Mouse (Mus musculus): ENCODE results near the gene AC170998.1.

Gene AC170998.1

DNA sequence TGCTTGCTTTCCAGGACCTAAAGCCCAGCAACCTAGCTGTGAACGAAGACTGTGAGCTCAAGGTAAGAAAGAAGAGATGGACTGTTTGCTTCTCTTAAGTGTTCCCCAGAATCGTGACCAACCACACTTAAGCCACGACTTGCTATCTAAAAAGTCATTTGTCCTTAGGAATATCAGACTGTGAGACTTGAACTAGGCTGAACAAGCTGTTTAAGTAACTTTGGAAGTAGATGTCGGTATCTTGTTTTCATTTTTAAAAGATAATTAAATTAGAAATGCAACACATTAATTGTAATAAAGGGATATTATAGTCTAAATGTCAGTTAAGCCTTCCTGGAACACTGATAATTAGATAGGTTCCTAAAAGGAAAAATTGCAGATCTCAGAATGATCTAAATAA lies at the start of gene AC170998.1:
AC170998.1 (plus strand) TSS at position 301 of the 400 bp plus-strand sequence.
- DNase-seq, result no peak

DNA sequence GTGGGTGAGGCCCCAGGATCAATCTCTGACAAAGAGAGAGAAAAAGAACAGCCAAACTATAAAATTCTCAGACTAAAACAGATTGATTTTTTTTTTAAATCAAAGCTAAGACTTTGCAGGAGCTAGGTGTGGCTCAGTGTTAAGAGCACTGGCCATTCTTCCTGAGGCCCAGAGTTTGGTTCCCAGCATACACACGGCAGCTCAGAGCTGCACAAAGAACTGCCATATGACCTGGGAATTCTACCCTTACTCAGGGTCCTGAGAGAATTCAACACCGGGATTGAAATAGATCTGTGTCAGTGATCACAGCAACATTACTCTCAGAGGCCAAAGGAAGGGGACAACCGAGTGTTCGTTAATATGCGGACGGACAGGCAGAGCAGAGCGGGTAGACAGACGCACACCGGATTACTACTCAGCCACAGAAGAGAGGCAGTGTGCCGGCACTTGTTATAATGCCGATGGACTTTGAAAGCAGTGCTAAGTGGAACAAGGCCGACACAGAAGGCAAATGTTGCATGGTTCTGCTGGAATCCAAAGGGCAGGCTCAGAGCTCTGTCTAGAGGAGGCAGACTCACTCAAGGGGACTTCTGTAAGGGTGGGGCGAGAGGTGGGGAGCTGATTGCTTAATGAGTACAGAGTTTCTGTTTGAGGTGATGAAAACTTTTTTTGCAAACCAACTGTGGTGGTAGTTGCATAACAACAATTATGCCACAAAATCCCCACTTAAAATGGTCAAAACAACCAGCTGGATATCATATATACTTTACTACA lies 43.4 kb upstream of the AC170998.1 start:
- no peak for DNase-seq

DNA sequence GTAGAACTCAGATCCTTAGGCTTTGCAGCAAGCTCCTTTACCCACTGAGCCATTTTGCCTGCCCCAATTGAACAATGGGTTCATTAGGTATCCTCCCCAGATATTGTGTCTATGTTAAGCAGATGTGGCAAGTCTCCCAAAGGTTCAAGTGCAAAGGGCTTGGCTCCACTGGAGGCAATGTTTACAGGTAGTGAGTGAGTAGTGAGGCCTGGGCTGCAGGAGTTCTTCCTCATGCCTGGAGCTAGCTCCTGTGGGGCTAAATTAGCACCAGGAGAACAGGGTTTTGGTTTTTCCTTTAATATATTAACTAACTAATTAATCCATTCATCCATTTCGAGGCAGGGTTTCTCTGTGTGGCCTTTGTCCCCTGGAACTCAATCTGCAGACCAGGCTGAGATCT lies 42.3 kb upstream of the AC170998.1 start:
- DNase-seq, result no peak

DNA sequence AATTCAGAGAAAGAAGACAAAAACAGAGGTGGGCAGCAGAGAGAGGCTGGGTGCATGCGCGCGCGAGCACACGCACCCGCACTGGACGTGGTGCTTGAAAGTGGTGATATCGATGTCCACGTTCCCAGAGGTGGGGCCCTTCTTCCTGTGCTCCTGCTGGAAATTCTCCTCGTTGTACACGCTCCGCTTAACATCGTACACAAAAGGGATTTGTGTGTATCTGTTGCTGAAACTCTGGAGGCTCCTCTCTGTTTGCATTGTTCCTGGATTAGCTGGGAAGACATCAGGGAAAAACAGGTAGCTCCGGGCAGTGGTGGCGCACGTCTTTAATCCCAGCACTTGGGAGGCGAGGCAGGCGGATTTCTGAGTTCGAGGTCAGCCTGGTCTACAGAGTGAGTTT lies 41.3 kb upstream of the AC170998.1 start:
- DNase-seq, result no peak

GRCm38 (mm10) chr17:28687354-28687753 lies 38.5 kb upstream of the AC170998.1 start:
- DNase-seq, result no peak

GRCm38 (mm10) chr17:28689586-28690283 lies 36.1 kb upstream of the AC170998.1 start, which contains the start of gene Slc26a8:
Slc26a8 (minus strand) TSS chr17:28690233.
- peak; percentile 53 for DNase-seq

DNA sequence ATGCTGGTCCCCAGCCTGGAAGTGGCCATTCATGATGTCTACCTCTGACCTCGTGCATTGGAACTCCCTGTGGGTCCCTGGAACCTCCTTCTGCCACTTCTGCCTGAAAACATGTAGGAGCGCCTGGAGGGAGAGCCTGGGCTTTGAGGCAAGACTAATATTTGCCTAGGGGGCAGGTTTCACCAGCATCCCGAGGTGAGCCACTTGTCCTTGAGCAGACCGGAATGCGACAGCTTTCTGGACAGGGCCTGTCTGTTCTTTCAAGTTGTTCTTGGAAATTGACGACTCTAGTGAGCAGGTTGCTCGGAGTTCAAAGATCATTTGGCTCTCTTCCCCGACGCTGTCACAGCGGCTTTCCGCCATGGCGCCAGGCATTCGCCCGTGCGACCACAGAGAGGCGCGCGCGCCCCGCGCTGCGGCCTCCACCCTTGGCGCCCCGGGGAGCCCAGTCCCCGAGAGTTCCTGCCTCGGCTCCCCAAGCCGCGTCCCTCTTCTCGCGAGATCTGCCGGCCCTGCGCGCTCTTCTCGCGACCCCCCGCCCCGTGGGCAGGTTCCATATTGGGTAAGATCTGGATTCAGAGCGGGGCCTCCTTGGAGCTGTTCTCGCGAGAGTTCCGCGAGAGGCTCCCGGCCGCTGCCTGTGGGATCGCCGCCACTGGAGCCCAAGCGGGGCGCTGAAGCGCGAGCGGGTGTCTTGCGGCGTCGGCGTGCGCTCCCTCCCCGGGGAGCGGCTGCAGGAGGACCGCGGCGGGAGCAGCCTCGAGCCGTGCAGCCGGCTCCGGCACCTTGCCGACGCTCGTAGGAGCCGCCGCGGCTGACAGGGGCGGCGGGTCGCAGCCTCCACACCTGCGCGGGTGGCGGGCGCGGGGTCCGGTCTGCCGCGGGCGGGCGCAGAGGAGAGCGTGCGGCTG lies 34.9 kb upstream of the AC170998.1 start, which contains the start of gene Mapk14:
Mapk14 (plus strand) TSS at position 554 of the 911 bp plus-strand sequence.
- DNase-seq, result peak; percentile 100

- peak; percentile 46 for DNase-seq
These were observed 34.1 kb upstream of the AC170998.1 start for GRCm38 (mm10) chr17:28691687-28692340.

GRCm38 (mm10) chr17:28692341-28692710 lies 33.6 kb upstream of the AC170998.1 start:
- DNase-seq, result peak; percentile 37

- no peak for DNase-seq
These were observed 32.8 kb upstream of the AC170998.1 start for GRCm38 (mm10) chr17:28693086-28693485.

DNA sequence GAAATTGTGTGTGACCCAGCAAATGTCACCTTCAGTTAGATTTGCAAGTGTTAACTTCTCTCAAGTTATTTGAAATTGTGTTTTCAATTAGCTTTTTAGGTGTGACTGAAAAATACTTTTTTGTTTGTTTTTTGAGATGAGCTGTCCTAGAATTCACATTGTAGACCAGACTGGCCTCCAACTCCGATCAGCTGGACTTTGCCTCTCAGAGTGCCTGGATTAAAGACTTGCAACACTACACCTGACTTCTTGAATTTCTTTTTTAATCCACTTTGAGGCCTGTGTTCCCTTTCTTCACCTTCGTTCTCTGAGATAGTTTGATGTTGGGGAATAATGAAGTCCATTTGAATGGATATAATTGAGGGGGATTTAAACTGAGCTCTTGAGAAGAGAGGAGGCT lies 31.8 kb upstream of the AC170998.1 start:
- DNase-seq, result no peak

- no peak for DNase-seq
These were observed 31.1 kb upstream of the AC170998.1 start for GRCm38 (mm10) chr17:28694832-28695231.

- DNase-seq, result no peak
These were observed 29.2 kb upstream of the AC170998.1 start for GRCm38 (mm10) chr17:28696641-28697040.

DNA sequence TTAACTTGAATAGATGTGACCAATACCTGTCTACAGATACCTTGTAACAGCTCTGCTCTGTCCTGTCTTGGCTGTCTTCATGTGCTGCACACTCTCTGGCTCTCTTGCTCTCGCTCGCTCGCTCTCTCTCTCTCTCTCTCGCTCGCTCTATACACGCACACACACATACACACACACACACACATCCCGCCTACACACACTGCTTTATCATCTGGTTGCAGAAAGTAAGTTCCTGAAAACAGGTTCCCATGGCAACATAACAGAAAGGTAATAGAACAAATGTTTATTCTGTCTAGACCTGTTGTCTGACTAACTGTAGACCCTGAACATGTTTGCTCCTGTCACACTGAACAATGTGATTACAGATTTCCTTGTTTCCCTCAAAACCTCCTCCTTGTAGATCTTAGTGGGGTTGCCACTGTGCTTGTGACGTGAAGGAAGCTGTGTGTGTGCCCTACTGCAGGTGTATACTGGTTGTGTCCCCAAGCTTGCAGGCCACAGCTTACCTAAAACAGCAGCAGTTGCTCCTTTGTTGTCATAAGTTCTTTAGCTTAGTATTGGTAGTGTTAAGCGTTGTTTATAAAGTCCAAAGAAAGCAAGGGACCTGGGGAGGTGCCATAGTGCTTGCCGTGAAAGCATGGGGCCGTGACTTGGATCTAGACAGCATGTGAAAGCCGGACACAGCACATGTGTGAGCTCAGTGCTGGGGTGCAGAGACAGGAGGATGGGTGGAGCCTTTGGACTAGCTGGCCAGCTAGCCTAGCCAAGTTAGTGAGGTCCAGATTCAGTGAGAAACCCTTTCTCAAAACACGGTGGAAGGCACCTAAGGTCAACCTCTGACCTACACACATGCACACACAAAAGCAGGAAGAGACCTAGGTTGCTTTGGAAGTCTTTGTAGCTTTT lies 28.3 kb upstream of the AC170998.1 start:
- no peak for DNase-seq

DNA sequence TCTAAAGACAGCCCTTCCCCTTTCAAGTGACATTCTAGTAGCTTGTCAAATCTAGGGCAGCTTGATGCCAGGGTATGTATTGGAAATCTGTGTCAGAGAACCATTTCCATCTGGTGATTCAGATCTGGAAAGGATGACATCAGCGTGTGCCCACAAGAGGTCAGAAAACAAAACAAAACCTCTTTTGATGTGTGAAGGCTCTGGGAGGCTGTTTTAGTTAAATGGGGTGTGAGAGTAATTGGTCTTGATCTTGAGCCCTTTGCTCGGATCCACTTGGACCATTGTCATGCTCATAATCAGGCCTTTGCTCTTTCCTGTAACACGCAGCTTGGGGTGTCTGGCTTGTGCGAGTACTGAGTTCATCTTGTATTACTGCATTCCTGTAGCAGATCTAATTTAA lies 27.6 kb upstream of the AC170998.1 start:
- DNase-seq, result no peak

GRCm38 (mm10) chr17:28698672-28699071 lies 27.2 kb upstream of the AC170998.1 start:
- DNase-seq, result no peak

GRCm38 (mm10) chr17:28699789-28700188 lies 26.1 kb upstream of the AC170998.1 start:
- DNase-seq, result no peak

DNA sequence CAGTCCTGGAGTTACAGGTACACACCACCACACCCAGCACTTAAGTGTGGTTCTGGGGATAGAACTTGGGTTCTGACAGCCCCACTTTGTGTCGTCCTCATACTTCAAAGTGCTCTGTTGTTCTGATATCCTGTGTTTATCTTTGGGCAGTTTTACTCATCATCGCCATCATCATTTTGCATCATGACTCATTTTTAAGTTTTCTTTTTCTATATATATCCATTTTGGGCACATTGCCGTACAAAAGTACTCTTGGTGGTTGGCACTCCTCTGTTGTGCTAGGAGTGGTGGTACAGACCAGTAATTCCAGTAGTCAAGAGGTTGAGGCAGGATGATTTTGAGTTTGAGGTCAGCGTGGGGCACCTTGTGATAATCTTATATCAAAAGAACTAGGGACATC lies 24.7 kb upstream of the AC170998.1 start:
- DNase-seq, result no peak

- DNase-seq, result no peak
These were observed 24.1 kb upstream of the AC170998.1 start for GRCm38 (mm10) chr17:28701737-28702136.

DNA sequence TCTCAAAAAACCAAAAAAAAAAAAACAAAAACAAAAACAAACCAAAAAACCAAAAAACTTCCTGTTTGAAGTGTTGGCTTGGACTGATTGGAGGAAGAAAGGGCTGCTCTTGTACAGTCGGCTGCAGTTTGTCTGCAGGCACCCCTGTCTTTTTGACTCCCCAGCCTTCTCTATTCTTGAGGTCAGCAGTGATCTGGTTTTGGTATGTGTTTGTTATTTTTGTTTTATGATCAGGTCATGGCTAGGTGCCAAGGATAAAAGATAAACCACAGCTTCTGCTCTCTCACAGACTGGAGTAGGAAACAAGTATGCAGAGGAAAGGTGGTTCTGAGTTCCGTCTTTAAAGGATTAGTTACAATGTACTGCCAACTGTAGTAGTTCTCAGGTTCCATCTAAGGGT lies 23.2 kb upstream of the AC170998.1 start:
- DNase-seq, result no peak

GRCm38 (mm10) chr17:28706697-28707096 lies 19.2 kb upstream of the AC170998.1 start:
- no peak for DNase-seq
